Mouse (Mus musculus) liver, embryonic 13.5 days (tissue): ENCODE data around the gene D13Ertd608e. TPM values are rescaled to one million over a fixed set of nuclear protein-coding genes. Genes with fewer than 3 reads are reported as not detected.
"Not testable (repeated sequence)": the region's sequence is repeated elsewhere in the genome, so short reads cannot be mapped to it uniquely, and the experiment has no call there.

Experiments
- ATAC-seq: fragments of 200-750 bp; cut with Nextera tagmentation; 2 replicates; pipeline ENCODE4 v1.8.0; 2017; ENCODE audit warnings: low read depth, mild to moderate bottlenecking, moderate number of reproducible peaks, moderate library complexity
- DNase-seq: peaks from one replicate; pipeline ENCODE4 v3.0.0; 2022
- H3K27ac ChIP-seq: fragments of 300-500 bp; sonication (generic); 2 replicates; pipeline ENCODE4 v1.5.1; 2015; ENCODE audit warnings: moderate library complexity, mild to moderate bottlenecking, inconsistent platforms
- H3K27me3 ChIP-seq: fragments of 300-500 bp; sonication (generic); 2 replicates; pipeline ENCODE4 v1.6.1; 2015; ENCODE audit warnings: mild to moderate bottlenecking, inconsistent platforms
- H3K36me3 ChIP-seq: fragments of 300-500 bp; sonication (generic); 2 replicates; pipeline ENCODE4 v1.6.1; 2015; ENCODE audit warnings: mild to moderate bottlenecking, inconsistent platforms
- H3K4me1 ChIP-seq: fragments of 300-500 bp; sonication (generic); replicated peaks from 2 replicates; pipeline ENCODE4 v1.6.1; 2015; ENCODE audit warnings: inconsistent platforms
- H3K4me2 ChIP-seq: fragments of 300-500 bp; sonication (generic); 2 replicates; pipeline ENCODE4 v1.6.1; 2015; ENCODE audit warnings: inconsistent platforms, mild to moderate bottlenecking, moderate library complexity
- H3K4me3 ChIP-seq: fragments of 300-500 bp; sonication (generic); replicated peaks from 2 replicates; pipeline ENCODE4 v1.5.1; 2015; ENCODE audit warnings: mild to moderate bottlenecking, inconsistent platforms
- H3K9ac ChIP-seq: fragments of 300-500 bp; sonication (generic); 2 replicates; pipeline ENCODE4 v1.6.1; 2015; ENCODE audit warnings: mild to moderate bottlenecking, inconsistent platforms
- H3K9me3 ChIP-seq: fragments of 300-500 bp; sonication (generic); replicated peaks from 2 replicates; pipeline ENCODE4 v1.6.1; 2016; ENCODE audit warnings: inconsistent platforms
- WGBS: fragments of 180-500 bp; shearing (Covaris S2); methylation state at CpG from one replicate; pipeline ENCODE4 v1.1.7; 2015; ENCODE audit not compliant: insufficient replicate concordance; 5-methylcytosine and 5-hydroxymethylcytosine counted together
- polyA plus RNA-seq: library from polyadenylated mRNA; unstranded; fragments of >200 nt; fragmentation: Nextera tagmentation; extraction: Ambion mirVana; gene quantifications from 2 replicates; pipeline ENCODE4 v1.2.1, GENCODE M21; 2015

D13Ertd608e gene
- polyA plus RNA-seq, 1 experiment from 2014 or later = not detected

DNA sequence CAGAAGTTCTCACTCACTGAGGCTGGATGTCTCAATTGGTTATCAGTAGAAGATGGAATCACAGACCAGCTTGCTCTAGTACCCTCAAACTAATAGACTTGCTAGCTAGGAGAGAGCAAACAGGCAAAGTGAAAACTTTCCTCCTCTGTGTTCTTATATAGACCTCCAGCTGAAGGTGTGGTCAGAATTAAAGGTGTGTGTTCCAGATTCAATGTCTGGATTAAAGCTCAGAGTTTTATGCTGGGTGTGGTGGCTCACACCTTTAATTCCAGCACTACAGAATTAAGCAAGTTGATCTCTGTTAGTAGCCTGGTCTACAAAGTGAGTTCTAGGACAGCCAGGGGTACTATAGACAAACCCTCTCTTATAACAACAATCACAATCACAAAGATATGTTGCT is 5.7 kb upstream of the D13Ertd608e start, which contains the start of gene AF067063:
TSS of gene AF067063 (minus strand) at position 101 of the 400 bp plus-strand sequence.
- H3K9me3 ChIP-seq, H3K36me3 ChIP-seq, H3K27ac ChIP-seq, H3K27me3 ChIP-seq, H3K4me3 ChIP-seq, ATAC-seq, H3K4me1 ChIP-seq, H3K9ac ChIP-seq, H3K4me2 ChIP-seq, DNase-seq: not testable (repeated sequence)

DNA sequence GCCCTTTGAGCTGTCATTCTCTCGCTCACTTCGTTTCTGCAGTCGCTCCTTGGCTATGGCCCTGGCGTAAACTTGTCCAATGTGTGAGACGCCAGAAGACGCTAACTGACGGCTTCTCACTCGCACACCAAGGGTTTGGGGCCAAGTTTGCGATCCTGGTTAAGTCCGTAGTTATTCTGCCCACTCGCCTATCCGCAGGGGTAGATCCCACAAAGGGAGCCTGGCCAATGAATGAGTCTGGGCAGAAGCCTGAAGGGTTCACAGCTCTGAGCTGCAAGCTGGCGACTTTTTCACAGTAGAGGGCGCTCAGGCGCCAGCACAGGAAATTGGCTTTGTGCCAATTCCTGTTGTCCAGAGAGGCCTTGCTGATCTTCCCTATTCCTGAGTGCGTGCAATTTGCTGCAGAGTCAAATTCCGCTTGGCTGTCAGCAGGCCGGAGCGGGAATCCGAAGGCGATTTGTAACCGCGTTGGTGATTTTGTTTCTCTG is 562 bp downstream of the D13Ertd608e start:
- not testable (repeated sequence) for H3K36me3 ChIP-seq, H3K27ac ChIP-seq, H3K9me3 ChIP-seq, H3K9ac ChIP-seq, H3K27me3 ChIP-seq, H3K4me1 ChIP-seq
- peak; percentile 2 for DNase-seq
- peak; percentile 39; the same call in 1 of the 2 replicates for ATAC-seq
- 11% methylated on average over 23 of the region's 23 CpGs for WGBS
- H3K4me3 ChIP-seq = peak overlapping the region; percentile 16; the same call in 1 of the 2 replicates
- peak overlapping the region; percentile 38 for H3K4me2 ChIP-seq

DNA sequence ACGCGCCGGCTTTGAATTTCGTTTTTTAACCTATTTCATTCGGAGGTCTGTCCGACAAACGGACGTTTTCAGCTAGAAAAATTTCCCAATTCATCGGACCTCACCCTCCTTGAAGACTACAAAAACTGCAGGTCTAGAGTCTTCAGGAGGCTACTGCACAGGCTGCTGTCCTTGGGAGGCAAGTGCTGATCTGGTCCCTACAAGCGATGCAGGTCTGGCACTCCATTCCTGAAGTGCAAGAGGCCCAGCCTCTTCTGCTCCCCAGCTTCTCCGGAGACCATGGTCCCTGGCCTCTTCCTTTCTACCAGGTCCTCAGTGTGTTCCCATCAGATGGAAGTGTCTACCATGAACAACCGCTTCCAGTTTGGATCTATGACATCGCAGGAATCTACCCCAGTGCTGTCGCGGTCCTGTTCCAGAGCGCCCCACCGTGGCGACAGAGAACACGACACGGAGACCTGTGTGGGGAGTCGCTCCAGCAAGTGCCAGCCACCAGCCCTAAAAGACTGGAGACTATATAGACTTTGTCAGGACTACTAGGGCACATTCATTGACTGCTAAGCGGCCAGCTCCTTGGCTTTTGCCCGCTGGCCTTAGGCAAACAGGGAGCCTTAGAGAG is 2.0 kb downstream of the D13Ertd608e start:
- ATAC-seq = not testable (repeated sequence)

DNA sequence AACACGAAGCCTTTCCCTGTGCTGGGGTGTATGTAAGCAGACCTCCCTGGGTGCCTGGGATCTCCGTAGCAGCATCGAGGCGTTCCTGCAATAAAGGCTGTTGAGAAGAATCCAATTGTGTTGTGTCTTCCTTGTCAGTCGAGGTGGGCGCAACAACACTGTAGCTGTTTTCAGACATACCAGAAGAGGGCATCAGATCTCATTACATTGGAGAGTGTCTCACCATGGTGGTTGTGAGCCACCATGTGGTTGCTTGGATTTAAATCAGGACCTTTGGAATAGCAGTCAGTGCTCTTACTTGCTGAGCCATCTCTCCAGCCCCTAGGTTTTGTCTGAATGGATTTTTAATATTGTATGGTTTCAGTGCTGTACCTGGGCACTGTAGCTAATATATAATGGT is 4.2 kb downstream of the D13Ertd608e start:
- not testable (repeated sequence) for H3K9me3 ChIP-seq, ATAC-seq, H3K36me3 ChIP-seq, H3K4me3 ChIP-seq, H3K27me3 ChIP-seq, H3K9ac ChIP-seq, H3K4me1 ChIP-seq, DNase-seq, H3K27ac ChIP-seq, H3K4me2 ChIP-seq
- 16% methylated on average over 6 of the region's 6 CpGs for WGBS

More for the DNA sequence above, 2.0 kb downstream of the D13Ertd608e start:
- H3K9me3 ChIP-seq, H3K4me2 ChIP-seq, H3K4me1 ChIP-seq, H3K27me3 ChIP-seq, H3K36me3 ChIP-seq, H3K9ac ChIP-seq, H3K27ac ChIP-seq, H3K4me3 ChIP-seq: not testable (repeated sequence)
- peak; percentile 5 for DNase-seq
- 5% methylated on average over 14 of the region's 23 CpGs for WGBS

DNA sequence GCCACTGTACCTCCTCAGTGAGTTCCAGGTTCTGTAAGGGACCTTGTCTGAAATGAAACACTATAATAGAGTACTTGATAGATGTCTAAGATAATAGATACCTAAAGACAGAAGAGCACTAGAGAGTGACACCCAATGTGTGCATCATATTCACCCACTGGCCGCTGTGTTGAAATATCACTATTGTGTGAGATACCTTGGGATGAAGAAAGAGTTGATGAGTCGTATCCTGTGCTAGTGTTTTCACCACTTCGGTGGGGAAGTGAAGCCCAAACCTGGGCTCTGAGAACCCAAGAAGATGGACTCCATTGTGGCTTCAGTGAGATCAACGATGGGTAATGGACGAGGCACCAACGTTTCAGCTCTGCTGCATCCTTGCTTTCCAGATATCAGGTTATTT is 26.6 kb downstream of the D13Ertd608e start:
- not testable (repeated sequence) for H3K4me3 ChIP-seq, H3K4me1 ChIP-seq, H3K27ac ChIP-seq, H3K9ac ChIP-seq, H3K27me3 ChIP-seq, DNase-seq, H3K4me2 ChIP-seq, ATAC-seq, H3K9me3 ChIP-seq, H3K36me3 ChIP-seq
- no CpG with 5 or more reads among the region's 6 CpGs for WGBS

DNA sequence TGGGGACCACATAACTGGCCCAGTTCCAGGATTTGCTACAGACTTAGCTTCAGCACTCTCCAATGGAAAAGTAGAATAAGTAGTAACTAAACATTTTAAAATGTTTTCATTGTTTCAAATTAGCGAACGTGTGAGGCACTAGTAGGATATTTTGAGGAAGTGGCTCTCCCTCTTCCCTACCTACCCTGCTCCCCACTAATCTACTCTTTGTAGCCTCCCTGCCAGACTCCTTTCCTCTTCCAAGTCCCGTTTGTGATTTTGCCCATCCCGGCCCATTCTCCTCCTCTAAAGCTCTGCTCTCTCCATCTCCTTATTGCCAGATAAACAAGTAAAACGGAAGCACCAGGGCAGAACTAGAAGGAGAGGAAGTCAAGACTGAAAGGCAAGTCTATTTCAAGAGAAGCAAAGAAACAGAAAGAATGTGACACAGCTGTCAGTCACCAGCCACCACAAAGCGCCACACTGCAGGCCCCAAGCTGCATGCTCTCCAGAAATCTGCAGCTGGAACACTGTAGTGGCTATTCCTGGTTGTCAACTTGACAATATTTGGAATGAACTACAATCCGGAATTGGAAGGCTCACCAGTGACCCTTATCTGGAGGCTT is 28.7 kb downstream of the D13Ertd608e start:
- not testable (repeated sequence) for H3K9ac ChIP-seq, ATAC-seq
- WGBS = 40% methylated on average over 6 of the region's 7 CpGs

DNA sequence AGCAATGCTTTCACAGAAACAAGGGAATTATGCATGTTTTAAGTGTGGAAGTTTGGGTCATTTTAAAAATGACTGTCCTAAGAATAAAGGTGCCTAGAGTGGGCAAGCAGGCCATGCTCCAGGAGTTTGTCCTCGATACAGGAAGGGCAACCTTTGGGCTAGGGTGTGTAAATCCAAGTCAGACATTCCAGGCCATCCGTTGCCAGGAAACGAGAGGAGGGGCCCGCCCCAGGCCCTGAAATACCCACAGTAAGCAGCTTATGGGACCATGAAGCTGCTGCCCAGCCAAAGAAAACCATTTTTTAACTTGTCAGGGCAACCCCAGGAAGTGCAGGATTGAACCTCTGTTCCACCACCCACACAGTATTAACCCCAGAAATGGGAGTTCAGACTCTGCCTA is 51.1 kb downstream of the D13Ertd608e start:
- H3K9ac ChIP-seq, ATAC-seq, H3K27ac ChIP-seq, H3K36me3 ChIP-seq, DNase-seq, H3K27me3 ChIP-seq, H3K4me3 ChIP-seq, H3K4me1 ChIP-seq, H3K4me2 ChIP-seq, H3K9me3 ChIP-seq: not testable (repeated sequence)
- WGBS = 37% methylated on average over 4 of the region's 4 CpGs

More for the DNA sequence above, 28.7 kb downstream of the D13Ertd608e start:
- not testable (repeated sequence) for H3K4me3 ChIP-seq, H3K9me3 ChIP-seq, H3K36me3 ChIP-seq, H3K27ac ChIP-seq, H3K27me3 ChIP-seq, H3K4me2 ChIP-seq, H3K4me1 ChIP-seq, DNase-seq

DNA sequence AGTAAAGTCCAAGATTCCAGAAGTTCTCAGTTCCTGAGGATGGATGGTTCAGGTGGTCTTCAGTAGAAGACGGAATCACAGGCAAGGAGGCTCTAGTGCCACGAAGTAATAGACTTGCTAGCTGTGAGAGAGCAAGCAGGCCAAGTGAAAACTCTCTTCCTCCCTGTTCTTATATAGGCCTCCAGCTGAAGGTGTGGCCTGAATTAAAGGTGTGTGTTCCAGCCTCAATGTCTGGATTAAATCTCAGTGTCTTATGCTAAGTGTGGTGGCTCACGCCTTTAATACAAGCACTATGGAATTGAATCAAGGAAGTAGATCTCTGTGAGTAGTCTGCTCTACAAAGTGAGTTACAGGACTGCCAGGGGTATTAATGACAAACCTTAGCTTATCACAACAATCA is 58.9 kb downstream of the D13Ertd608e start, which contains the start of gene Tcstv1:
TSS of gene Tcstv1 (minus strand) at position 101 of the 400 bp plus-strand sequence.
- H3K27me3 ChIP-seq, H3K27ac ChIP-seq, H3K36me3 ChIP-seq, H3K9ac ChIP-seq, H3K4me2 ChIP-seq, ATAC-seq, H3K4me3 ChIP-seq, H3K9me3 ChIP-seq, H3K4me1 ChIP-seq, DNase-seq: not testable (repeated sequence)
- 47% methylated on average over 3 of the region's 3 CpGs for WGBS

Other genes starting within 250 kb of the D13Ertd608e start
- gene Ccl28, start 212.2 kb upstream of the D13Ertd608e start, polyA plus RNA-seq = not detected in 2 replicates
- 101 and 140 TPM in 2 replicates for gene Hmgcs1, start 145.6 kb upstream of the D13Ertd608e start, polyA plus RNA-seq
- gene Nim1k, start 80.1 kb upstream of the D13Ertd608e start, polyA plus RNA-seq = 0.06 and 0.08 TPM in 2 replicates
- 17.3 and 19.8 TPM in 2 replicates for gene Zfp131, start 45.1 kb upstream of the D13Ertd608e start, polyA plus RNA-seq
- not detected in 2 replicates for gene AF067063, start 5.8 kb upstream of the D13Ertd608e start, polyA plus RNA-seq
- gene Tcstv1, start 58.8 kb downstream of the D13Ertd608e start, polyA plus RNA-seq = not detected in 2 replicates
- not detected in 2 replicates for gene Gm21761, start 93.3 kb downstream of the D13Ertd608e start, polyA plus RNA-seq
- not detected in 2 replicates for gene B020031M17Rik, start 114.8 kb downstream of the D13Ertd608e start, polyA plus RNA-seq
- not detected in 2 replicates for gene Gm36079, start 191.0 kb downstream of the D13Ertd608e start, polyA plus RNA-seq
- 0.14 and 0.15 TPM in 2 replicates for gene Gm21188, start 216.2 kb downstream of the D13Ertd608e start, polyA plus RNA-seq